Mouse (Mus musculus) frontal cortex, postnatal 25 days (tissue): ENCODE results near the gene Pdlim4.

Experiments used
- DNase-seq, 2 experiments: peaks; one replicate each; pipeline ENCODE4 v3.0.0; 2022; ENCODE audit warnings: low spot score in 2 of 2

Gene Pdlim4

GRCm38 (mm10) chr11:54092188-54092587 is 23.4 kb upstream of the Pdlim4 start:
- no peak for DNase-seq

GRCm38 (mm10) chr11:54091726-54092125 is 22.9 kb upstream of the Pdlim4 start:
- no peak for DNase-seq

DNA sequence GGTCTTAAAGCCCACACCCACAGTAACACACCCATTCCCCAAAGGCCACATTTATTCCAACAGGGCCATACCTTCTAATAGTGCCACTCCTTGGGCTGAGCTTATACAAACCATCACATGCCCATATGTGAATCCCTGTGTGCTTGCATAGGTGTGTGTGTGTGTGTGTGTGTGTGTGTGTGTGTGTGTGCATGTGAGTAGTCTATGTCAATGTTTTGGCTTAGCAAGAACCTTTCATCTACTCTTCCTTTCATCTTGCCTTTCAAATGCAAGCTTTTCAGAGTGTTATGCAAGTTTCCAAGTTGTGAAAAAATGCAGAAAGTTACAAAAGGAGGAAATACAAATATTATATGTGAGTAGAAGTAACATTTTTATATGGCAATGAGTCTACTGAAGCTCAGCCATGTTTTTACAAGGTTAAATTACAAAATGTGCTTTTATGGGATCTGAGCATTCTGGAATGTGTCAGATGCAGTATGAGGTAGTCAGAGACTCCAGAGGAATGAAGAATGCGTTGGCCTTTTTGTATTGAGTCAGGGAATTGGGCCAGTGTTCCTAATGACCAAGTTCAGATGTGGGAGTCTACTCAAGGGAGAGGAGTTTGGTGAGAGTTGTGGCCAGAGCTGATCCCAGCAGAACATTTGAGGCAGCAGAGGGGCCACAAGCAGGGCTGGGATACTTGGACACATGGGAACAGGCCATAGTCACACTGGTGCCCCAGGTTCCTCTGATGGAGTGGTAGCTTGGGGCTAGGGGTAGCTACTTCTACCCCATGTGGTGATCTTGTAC is 21.5 kb upstream of the Pdlim4 start:
- DNase-seq = no peak

GRCm38 (mm10) chr11:54088947-54089317 is 20.1 kb upstream of the Pdlim4 start:
- DNase-seq = peak; percentile 61

DNA sequence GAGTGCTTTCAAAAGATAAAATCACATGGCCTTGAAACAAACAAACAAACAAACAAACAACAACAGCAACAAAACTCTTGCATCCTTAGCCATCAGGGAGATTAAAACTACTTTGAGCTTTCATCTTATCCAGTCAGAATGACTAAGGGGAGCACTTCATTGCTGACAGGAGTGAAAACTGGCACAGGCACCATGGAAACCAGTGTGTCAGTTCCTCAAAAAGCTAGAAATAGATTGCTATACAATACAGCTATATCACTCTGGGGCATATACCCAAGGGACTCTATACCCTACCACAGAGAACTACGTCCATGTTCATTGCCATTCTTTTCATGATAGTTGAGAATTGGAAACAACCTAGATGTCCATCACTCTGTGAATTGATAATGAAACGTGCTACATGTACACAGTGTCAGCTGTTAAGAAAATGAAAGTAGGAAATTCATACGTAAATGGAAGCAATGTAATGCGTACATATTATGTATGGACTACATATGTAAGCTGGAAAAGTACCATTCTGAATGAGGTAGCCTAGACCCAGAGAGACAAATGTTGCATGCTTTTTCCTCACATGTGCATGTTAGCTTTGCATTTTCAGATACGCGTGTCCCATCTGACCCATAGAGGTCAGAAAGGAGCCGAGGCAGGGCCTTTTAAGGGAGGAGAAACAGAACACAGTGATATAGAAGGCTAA is 19.6 kb upstream of the Pdlim4 start:
- no peak for DNase-seq

GRCm38 (mm10) chr11:54085816-54086215 is 17.0 kb upstream of the Pdlim4 start:
- DNase-seq = no peak

- DNase-seq = no peak
These were observed 16.2 kb upstream of the Pdlim4 start for GRCm38 (mm10) chr11:54084976-54085375.

- DNase-seq = no peak
These were observed 13.9 kb upstream of the Pdlim4 start for GRCm38 (mm10) chr11:54082725-54083124.

DNA sequence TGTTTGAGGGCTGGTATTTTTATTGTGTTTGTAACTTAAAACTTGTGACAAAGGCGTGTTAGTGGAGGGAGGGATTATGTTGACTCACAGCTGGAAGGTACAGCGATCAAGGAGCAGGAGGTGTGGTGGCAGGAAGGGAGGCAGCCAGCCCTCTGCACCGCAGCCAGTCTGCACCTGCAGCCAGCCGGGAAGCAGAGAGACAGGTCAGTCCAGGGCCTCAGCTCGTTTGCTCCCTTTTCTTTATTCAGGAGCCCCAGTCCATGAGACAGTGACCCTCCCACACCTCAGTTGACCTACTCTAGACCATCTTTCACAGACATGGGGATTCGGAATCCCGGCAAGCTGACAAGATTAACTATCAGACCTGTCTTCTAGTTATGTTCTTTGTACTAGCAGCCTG is 11.6 kb upstream of the Pdlim4 start:
- no peak for DNase-seq

DNA sequence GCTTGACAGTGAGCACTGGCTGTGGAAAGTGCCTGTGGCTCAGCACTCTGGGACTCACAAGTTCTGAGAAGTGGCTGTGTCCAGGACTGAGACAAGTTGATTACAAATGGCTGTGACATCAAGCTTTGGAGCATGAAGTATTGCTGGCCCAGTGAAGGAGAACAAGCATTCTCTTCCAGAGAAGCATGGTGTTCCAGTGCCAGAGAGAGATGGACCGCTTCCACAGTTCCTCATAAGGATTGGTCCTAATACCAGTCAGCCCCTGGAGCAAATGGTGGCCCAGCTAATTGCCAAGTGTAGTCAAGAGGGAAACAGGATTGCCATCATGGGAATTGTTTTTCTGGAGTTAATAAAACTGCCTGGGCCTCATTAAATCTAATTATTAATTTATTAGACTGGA is 7.3 kb upstream of the Pdlim4 start:
- no peak for DNase-seq

- DNase-seq = no peak
These were observed 6.5 kb upstream of the Pdlim4 start for GRCm38 (mm10) chr11:54075353-54075752.

DNA sequence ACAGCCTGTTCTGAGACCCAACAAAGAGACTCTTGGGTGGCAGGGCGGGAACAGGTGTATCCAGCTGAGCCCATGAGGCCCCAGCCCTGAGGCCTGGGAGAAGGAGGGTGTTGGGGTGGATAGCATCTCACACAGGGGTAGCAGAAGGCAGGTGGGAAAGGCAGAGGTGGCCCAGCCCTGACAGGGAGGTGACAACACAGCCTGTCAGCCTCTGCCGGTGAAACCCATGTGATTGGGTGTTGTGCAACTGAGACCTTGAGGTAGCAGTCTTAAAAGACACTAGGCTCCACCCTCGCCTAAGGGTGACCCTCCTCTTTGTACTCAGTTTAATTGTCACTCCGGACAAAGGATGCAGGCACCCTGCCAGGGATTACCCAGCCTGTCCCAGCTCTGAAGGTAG is 4.5 kb upstream of the Pdlim4 start:
- no peak for DNase-seq

DNA sequence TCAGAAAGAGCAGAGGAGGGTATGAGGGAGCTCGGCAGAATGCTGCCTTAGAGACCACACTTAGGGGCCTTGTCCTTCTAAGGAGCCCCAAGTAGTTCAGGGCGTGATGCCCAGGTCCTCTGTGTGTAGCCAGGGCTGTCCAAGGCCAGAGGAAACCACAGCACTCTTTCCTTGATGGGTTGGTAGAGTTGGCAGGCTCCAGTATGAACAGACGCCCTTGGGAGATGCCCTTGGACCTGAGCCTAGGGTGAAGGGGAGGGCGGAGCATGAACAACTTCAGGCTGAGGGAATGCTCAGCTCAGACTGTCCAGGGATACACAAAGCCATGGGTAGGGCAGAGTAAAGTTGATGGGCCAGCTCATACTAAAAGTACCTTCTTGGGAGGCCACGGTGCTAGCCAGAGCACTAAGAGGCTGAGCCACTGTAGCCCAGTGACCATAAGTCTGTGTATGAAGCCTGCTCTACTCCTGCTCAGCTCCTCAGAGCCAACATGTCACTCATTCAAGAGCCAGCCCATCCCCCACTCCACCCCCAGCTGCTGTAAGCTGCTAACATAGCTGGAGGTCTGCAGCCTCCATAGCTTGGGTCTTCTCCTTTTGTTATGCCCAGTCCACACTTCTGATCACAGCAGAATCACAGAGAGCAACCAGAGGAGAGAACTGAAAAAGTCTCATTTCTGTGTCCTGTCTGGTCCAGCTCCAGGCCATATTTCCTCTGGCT is 3.1 kb upstream of the Pdlim4 start:
- DNase-seq = no peak

- DNase-seq = no peak
These were observed 756 bp downstream of the Pdlim4 start for GRCm38 (mm10) chr11:54067996-54068519.

- DNase-seq = no peak
These were observed 1.4 kb downstream of the Pdlim4 start for GRCm38 (mm10) chr11:54067318-54067995.

DNA sequence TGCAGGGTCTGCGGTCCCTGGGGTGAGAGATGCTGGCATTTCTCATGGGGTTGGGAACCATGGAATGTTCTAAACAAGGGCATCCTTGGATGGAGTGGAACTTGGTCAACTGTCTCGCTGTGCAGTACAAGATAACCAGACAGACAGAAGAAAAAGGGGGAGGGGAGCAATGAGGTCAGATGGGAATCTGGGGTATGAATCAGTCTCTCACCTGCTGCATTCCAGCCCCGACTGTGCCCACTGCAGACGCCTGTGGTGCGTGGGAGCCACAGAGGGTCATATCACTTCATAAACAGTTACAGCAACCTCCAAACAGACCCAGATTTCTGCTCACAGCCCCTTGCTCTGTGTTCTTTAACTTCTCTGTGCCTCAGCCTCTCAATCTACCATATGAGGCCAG is 2.4 kb downstream of the Pdlim4 start:
- no peak for DNase-seq

- DNase-seq = no peak
These were observed 3.0 kb downstream of the Pdlim4 start for GRCm38 (mm10) chr11:54065915-54066178.

- DNase-seq = no peak
These were observed 3.5 kb downstream of the Pdlim4 start for GRCm38 (mm10) chr11:54065106-54065914.

GRCm38 (mm10) chr11:54064412-54064978 is 4.3 kb downstream of the Pdlim4 start:
- DNase-seq = no peak

DNA sequence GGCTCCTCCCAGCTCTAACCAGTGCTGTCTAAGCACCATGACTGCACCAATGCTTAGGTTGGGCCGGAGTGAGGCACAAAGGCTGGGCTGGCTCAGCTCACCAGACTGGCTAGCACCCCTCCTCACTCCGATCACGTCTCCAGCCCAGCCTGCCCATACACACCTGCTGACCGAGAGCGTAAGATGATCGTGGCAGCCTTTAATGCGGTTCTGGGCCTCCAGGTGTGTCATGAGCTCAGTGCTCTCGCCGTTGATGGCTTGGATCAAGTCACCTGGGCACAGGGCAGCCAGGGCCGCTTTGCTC is 5.4 kb downstream of the Pdlim4 start:
- no peak for DNase-seq

GRCm38 (mm10) chr11:54062753-54063471 is 5.9 kb downstream of the Pdlim4 start:
- no peak for DNase-seq
